Mouse (Mus musculus) fibroblast of lung, adult 2 months (primary cell): Measurements from ENCODE around the gene Trim2.

Experiments used
- DNase-seq: peaks from one replicate; pipeline ENCODE4 v3.0.0-alpha.2; 2011; ENCODE audit warnings: low read depth

Gene Trim2

DNA sequence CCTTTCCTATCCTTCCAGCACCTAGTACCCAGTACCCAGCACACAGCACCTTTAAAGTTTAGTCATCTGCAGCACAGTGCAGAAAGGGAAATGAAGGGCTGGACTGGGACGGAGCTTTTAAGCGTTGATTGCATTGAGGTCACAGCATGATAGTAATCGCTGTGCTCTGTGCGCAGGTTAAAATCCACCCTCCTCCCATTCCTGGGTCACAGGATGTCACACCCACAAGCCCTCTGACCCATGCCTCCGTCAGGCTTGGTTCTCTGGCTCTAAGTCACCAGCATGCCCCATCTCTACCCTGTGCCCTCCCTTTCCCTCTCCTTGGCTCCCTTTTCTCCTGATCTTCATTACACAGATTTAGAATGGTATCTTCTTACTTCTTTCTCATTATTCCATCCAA lies 20.4 kb downstream of the Trim2 start:
- no peak for DNase-seq

DNA sequence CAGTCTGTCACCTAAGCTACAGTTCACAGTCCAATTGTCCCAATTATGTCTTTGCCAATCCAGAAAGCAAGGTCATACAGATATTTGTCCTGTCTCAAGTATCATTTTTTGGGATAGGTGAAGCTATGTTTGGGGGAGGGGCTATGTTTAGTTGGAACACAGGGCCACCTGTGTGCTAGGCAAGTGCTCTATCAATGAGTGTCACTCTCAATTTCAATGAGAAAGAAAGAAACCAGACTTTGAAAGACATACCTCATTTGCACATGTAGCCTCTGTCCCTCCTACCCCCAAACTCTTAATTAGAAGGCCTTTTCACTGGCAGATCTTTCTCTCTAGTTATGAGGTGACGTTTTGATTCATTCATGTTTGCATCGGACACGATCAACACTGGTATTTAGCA lies 21.9 kb downstream of the Trim2 start:
- DNase-seq = no peak

DNA sequence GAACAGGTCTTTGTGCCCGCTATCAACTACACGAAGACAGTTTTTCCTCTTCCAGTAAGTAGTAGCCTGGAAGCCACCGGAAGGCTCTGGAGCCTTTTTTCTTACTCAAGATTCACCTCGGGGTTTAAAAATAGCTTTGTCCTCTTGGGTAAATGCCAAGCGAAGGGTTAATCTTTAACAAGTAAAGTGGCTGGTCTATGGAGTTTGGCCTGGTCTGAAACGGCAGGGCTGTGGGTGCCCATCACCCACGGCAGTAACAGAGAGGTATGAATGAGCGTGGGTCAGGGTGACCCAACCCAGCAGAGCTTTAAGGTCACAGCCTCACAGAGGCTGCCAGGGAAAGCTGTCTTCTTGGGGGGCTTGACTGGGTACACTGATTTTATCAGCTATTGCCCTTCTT lies 23.2 kb downstream of the Trim2 start:
- DNase-seq = no peak

DNA sequence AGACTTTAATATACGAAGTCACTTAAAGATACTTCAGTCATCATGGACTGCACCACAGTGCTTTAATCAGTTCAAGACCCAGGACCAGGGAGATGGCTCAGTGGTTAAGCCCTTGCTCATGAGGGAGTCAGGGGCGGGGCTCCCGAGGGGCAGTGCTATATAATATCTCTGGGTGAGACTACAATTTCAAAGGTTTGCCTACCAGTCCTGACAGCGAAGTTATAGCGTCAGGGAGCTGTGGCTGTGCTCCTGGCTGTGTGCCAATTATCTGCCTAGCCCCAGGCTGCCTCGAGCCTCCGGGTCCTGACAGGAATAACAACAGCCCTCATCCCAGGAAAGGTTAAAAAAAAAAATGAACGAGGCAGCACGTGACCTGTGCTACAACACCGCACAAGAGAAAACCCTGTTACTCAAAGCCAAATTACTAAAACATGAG lies 24.7 kb downstream of the Trim2 start:
- DNase-seq = no peak

DNA sequence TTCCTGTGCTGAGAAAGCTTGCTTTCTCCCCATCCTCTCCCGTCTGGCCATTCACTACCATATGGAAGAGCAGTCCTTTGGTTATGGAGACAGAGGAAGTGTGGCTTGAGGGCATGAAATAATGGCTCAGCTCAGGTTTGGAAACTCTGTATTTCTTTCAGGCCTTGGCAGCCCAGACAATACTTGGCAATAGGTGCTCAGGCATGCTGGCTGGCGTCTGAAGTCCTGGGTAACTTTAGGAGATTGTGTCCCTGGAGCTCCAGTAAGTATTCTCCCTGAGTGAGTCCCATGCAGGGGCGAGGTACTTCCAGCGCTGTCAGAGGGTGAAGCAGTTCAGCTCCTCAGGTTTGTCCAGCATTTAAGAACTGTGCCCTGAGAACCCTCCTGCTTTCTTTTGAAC lies 27.9 kb downstream of the Trim2 start:
- DNase-seq = no peak

DNA sequence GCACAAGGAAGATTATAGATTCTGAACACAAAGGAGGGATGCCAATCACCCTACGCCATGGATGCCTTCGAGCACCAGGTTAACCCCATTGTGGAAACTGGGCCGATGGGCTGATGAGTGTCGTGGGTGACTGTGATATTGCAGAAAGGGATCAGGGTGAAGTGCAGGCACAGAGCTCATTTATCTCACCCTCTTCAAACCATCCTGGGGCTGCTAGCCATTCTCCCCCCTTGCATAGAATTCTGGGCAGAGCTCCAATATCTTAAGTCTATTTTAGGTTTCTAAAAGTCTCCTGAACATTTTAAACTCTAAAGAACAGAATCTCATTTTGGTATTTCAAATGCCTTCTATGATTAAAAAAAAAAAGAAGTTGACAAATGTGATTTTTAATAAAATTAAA lies 31.6 kb downstream of the Trim2 start:
- no peak for DNase-seq

DNA sequence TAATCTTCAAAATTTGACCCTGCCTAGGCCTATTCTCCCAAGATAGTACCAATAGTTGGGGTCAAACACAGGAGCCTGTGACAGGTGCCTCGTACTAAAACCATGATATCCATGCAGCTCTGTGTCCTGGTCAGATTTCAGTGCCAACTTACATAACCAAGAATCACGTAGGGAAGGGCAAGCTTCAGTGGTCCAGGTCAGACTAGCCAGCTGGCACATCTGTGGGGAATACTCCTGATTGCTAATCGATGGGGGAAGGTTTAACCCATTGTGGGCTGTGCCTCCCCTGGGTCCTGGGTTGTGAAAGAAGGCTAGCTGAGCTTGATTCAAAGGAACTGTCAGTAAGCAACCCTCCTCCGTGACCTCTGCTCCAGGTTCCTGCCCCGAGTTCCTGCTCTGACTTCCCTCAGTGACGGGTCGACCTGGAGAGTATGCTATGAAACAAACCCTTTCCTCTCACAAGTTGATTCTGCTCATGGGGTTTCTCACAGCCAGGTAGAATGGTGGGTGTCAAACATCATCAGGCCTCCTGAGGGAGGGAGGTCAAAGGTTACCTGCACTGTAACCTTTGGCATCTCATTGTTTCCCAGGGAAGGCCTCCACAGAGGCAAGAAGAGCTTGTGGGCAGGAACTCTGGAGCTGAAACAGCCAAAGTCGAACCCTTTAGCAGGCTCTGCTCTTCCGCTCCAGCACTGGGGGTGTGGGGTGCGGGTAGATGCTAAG lies 34.2 kb downstream of the Trim2 start:
- no peak for DNase-seq

DNA sequence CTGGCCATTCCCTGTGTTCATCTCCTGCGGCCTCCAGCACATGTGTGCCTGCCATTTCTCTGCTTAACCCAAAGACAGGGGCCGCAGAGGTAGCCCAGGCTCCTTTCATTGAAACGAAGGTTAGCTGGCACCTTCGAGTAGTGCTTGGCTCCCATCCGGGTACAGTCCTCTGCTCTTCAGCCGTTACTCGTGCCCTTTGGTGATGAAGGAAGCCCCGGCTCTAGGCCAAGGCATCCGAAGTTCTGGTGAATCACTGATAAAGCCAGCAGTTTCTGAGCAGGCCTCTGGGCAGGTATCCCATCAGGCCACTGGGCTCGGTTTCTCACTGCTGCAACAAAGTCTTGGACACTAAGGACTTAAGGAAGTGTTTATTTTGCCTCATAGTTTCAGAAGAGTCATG lies 34.9 kb downstream of the Trim2 start:
- DNase-seq = no peak

DNA sequence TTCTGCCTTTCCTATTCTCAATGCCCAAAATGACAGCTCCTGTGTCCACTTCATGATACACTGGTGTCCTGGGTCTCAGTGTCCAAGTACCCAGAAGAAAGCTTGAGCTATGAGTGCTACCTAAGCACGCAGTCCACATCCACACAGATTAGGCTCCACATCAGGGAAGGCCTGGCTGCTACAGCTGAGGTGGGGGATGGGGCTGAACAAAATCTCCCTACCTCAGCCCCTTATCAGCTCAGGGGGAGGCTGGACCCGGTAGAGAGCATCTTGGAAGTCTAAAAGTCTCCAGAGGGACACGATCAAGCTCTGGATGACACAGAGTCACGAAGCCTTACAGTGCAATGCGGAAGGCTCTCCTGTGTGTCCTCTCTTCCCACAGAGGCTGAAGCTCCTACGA lies 35.6 kb downstream of the Trim2 start:
- no peak for DNase-seq

DNA sequence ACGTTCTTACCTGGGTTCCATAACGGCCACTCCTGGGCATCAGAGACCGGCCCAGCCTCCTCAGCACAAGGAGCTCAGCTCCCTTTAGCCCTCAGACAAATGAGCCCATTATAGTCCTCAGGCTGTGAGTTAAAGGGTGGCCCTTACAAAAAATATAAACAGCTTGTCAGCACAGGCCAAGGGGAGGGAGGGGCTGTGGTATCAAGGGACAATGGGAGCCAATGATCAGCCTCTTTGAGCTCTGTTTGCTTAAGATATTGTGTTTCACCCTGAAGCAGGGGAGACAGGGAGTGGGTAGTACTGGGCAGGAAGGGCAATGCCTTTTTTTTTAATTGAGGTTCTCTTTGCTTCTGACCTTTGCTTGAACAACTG lies 36.1 kb downstream of the Trim2 start:
- no peak for DNase-seq

DNA sequence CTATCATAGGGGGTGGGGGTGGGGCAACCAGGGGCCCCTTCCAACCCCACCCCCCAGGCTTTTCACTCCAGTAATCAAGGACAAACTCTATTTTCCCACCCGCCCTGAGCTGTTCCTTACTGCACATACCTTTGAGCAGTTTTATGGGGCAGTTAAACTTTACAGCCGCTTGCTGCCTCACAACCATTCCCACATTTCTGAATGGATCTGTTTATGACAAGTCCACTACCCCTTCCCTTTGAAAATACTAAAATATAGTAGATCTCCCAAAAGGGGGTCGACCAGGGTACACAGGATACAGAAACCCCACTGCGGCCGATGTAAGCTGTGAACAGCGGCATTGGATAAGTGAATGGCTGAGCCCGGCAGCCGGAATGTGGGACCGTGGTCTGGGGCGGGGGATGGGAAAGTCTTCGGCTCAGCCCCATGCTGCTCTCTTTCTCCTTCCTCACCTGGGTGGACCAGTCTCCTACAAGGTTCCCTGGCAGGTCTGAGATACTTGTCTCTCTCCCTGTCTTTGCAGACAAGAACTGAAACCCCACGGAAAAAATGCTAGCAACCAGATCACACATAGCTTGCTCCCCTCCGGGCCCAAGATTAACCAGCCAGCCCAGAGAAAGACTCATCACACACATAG lies 36.6 kb downstream of the Trim2 start:
- no peak for DNase-seq

DNA sequence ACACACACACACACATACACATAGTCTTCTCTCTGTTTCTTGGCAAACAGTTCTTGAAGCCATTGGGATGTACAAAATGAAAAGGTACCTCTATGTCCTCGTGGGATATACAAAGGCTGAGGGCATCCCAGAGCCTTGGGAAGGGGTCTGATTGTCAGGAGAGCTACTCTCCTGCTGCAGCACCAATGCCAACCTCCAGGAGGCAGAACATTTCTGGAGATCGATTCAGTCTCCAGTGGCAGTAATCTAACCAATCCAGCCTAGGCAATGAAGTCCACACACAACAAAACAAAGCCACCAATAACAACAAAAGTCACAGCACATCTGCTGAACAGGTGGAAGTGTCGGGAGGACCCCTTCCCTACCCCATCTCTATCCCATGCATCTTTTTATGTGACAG lies 38.2 kb downstream of the Trim2 start:
- DNase-seq = no peak

DNA sequence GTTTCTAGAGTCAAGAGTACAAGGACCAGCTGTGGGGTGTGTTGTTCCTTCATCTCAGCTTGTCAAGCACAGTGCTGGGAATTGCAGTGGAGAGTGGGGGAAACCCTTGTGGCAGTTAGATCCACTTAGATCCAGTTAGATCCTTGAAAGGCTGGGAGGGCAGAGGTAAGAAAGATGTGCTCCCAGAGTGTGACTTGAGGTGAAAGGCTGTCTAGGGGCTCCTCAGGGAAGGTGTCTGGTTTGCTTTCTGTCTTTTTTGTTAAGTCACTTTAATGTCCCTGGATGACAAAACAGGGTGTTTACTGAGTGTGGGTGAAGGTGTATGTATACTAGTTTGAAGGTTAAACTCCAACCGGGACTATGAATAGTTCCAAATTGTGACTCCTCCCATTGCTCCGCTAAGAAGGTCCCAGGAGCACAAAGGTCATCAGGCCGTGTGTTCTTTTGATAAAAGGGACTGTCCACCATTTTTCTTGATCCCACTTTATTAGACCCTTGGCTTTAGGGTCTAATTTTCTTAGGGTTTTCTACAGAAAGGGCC lies 40.2 kb downstream of the Trim2 start:
- DNase-seq = no peak

DNA sequence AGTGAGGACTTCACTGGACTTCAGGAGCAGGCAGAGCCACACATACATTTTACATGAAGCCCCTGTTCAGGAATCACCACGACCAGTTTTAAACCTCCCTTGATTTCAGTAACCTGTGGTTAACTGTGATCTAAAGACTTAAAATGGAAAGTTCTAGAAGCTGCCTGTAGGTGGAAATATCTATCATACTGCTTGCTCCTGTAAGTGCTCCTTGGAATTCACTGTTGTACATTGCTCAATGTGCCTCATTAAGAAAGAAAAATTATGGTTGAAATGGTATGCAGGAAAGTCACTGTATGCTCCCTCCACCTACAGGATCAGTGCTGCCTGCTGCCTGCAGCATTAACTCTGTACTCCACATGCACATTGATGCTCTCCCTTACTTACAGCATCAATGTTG lies 41.6 kb downstream of the Trim2 start:
- no peak for DNase-seq

DNA sequence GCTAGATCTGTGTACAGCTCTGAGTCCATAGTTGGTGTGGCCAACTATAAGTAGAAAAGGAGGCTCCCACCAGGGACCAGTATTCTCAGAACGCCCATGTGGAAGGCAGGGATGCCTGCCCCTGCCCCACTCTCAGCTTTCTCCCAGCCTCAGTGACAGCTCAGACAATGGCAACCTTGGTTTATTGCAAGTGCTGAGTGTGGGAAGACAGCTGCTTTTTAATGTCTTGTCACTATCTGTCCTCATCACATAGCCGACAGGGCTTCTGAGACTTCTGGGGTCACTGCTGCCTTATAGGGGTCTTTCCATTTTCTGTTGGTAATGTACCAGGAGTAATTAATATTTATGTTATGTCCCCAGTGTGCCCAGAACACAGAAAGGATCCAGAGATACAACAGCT lies 42.3 kb downstream of the Trim2 start:
- DNase-seq = no peak

DNA sequence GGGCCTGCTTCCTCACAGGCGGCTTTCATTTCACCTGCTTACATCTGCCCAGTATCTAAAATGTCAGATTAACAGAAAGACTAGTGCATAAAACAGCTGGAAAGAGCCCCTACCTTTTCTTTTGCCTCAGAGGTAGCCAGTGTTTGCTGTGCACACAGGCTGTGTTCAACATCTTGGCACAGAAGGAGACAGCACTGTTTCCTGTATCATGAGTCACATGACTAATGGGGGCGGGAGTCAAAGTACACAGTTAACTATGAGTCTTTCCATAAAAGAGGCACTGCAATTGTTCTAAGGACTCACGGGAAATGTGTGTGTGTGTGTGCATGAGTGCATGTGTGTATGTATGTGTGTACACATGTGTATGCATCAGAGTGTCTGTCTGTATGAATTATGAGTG lies 43.9 kb downstream of the Trim2 start:
- no peak for DNase-seq

DNA sequence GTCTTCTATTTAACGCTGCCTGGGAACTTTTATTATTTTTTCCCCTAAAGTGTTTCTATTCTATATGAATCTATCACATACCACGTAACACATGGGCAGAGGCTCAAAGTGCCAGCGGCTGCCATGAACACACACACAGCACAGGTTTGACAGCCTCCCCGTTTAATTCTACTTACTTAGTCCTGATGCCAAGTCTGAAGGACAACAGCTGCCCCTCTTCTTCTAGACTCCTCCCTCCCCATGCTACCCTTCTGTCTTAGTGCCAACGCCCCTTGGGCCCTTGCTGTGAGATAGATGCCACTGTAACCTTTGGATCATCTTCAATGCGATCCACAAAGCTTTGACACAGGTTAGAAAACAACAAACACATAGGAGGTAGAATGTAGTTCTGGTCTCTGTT lies 44.8 kb downstream of the Trim2 start:
- no peak for DNase-seq

DNA sequence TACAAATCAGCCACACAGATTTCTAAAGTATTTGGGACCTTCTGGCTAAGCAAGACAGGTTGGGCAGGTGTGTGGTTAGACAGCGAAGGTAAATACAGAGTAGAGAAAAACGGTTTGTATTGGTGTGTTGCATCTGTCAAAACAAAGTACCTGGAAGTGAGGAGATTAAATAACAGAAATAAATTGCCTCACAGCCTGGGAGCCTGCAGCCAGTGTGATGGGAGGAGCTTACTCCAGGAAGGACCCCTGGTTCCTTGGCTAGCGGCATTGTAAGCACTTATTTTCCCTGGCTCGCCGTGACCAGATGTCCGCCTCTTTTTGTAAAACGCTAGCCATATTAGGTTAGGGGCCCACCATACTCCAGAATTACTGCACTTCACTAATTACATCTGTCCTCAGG lies 45.8 kb downstream of the Trim2 start:
- DNase-seq = no peak

DNA sequence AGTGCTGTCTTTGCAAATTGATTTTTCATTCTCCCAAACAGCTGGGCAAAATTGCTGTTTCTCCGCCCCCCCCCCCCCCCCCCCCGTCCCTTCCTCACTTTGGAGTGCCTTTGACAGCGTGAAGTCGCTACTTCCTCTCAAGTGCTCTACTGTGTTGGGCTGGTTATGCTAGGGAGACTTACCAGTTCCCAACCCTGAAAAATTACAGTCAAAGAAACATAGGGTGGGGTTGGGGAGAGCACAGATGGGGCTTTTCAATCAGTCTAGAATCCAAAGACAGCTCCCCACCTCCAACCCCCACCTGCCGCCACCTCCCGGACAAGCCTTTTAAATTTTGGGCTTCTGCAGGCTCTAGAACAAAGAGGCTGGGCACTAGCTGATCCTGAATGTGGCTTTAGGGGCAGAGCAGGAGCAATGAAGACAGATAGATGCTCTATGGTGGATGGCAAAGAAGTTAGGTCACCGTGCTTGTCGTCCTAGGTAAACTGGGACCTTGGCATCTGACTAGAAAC lies 46.6 kb downstream of the Trim2 start:
- DNase-seq = no peak

DNA sequence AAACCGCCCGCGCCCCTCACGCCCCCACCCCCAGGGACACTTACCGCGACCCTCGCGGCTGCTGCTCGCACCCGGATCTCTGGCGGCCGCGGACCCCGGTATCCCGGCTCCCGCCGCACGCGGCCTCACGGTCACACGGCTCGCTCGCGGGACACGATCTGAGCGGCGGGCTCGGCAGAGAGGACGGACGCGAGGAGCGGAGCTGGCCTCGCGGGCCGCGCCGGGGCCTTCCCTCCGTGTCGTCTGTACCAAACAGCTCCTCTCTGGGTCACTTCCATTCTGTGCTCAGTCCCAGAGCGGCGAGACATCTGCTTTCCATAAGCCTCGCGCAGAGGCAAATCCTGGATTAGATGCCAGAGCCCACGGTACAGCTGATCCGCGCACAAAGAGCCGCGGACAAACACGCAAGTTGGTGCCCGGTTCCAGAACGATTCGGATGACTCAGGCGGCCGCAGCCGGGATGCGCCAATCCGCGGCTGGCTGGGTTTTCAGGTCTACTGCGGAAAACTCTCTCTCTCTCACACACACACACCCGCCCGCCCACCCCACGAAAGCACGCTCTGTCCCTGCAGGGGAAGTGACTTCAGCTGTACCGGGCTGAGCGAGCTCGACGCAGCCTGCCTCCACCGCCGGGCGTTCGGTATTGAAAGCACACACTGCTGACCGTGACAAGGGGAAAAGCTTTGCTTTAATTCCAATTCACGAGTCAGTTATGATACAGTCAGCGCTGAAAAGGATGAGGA lies 47.2 kb downstream of the Trim2 start:
- peak; percentile 48 for DNase-seq

DNA sequence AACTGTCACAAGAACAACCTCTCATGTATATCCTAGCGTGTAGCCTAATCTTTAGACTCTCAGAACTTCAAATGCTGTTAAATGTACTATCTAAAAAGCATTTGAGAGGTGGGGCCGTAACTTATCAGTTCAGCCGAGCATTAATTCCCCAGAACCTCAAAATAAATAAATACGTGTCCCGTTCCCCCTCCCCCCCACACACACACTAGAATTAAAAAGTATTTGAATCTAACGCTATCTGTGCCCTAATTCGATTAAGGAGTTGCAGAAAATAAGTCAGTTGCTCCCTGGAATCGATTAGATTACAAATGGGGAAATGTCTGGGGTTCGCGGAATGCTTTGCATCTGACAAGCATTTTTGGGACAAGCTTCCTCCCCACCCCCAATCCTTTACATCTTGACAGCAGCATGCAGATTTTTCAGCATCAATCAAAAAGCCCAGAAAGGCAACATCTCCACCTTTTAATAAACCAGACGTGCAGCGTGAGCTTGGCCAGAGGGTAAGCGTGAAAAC lies 48.1 kb downstream of the Trim2 start:
- no peak for DNase-seq

DNA sequence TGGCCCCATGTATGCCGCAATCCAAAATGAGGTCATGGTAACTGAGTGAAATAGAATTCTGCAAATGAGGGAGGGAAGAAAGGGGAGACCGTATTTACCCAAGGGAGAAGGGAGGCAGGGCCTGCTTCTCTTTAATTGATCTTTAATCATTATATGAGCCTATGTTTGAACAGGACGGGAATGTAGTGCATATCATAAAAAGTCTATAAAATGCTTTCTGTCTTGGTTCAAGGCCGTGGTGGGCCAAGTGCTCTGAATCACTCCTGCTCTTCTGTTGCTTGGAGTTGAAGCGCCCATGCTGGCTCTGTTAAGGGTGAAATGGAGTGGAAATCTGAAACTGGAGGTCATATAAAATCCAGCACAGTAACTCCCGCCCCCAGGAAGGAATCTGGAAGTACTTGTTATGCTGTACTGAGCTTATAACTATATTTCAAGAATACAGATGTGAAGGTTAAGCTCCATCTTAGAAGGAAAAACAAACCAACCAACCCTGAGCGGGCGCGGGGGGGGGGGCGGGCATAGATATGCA lies 48.6 kb downstream of the Trim2 start:
- DNase-seq = no peak

DNA sequence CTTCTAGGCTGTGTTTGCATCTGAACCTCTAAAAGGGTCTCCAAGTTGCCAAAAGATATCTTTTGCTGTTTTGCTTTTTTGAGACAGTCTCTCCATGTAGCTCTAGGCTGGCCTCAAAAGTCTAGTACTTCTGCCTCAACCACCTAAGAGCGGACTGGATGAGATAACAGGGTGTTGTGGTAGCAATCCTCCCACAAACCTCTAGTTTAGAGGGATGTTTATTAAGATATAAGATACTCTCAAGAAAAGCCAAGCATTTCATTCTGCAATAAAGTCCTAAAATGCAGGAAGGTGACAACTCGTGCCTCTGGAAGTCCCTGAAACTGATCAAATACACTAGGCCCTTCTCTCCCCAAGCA lies 52.2 kb downstream of the Trim2 start:
- DNase-seq = no peak
